Mouse (Mus musculus): Measurements from ENCODE around the gene Lilra6.

DNA sequence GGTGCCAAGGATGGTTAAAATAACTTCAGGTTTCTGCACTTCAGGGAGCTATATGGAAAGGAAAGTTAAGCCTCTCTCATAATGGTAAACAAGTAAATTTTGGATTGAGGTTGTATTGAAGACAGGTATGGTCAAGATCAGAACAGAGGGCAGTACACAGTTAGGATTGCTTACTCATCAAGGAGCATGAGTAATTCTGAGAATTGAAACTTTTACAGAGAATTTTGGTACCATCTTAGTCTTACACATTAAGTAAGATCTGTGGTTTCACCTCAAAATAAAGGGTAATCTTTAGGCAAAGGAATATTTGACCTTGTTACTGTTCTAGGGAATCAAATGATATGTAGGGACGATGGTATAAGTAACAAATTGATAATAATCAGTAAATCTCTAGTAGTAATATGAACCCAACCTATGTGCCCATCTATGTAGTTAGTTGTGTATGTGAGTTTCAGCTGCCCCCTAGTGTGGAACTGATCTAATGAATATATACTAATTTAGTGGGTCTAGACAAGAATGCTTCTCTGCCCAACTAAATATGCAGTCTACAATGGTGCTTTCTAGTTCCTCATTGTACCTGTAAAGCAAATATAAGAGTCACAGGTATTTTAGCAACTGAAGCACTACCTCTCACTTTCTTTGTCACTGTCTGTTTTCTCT lies 24.7 kb upstream of the Lilra6 start:
- TF ChIP-seq POLR2A (IDR thresholded peaks at IDR 0.05; ENCODE audit: control insufficient read depth, extremely low read depth, insufficient read depth, low read length, poor library complexity) (no peak), CTCF (IDR thresholded peaks at IDR 0.05; ENCODE audit: borderline replicate concordance, control insufficient read depth, extremely low read depth, insufficient read depth, low read length, poor library complexity) (no peak)

Data from thymus, adult 2 months (tissue).